Mouse (Mus musculus) erythroblast, embryonic 14.5 days (primary cell): ENCODE measurements around the gene Fosl2. TPM values are rescaled to one million over a fixed set of nuclear protein-coding genes. Genes with fewer than 3 reads are reported as not detected.

ENCODE experiments used
- H3K27me3 ChIP-seq: 2 replicates; pipeline ENCODE4 v1.6.1; 2012; ENCODE audit warnings: inconsistent platforms; ENCODE audit not compliant: control insufficient read depth
- H3K36me3 ChIP-seq: 2 replicates; pipeline ENCODE4 v1.6.1; 2012; ENCODE audit warnings: mild to moderate bottlenecking, inconsistent platforms; ENCODE audit not compliant: control insufficient read depth
- H3K4me1 ChIP-seq: 2 replicates; pipeline ENCODE4 v1.6.1; 2012; ENCODE audit warnings: inconsistent platforms; ENCODE audit not compliant: control insufficient read depth
- H3K4me3 ChIP-seq: replicated peaks from 2 replicates; pipeline ENCODE3; 2012; ENCODE audit warnings: moderate library complexity, mild to moderate bottlenecking, inconsistent platforms
- H3K9me3 ChIP-seq: 2 replicates; pipeline ENCODE4 v1.6.1; 2012; ENCODE audit warnings: low read length, inconsistent platforms, mixed read lengths; ENCODE audit not compliant: control insufficient read depth
- GATA1 ChIP-seq: IDR thresholded peaks from 2 replicates; pipeline ENCODE4 v1.6.1; 2012; ENCODE audit warnings: low read length, inconsistent platforms, mixed read lengths
- TAL1 ChIP-seq: IDR thresholded peaks from 3 replicates; pipeline ENCODE4 v1.6.1; 2012; ENCODE audit warnings: low read length, inconsistent platforms, mixed read lengths
- polyA plus RNA-seq: library from polyadenylated mRNA; stranded (reverse); fragments of >175 nt; gene quantifications from 2 replicates; pipeline ENCODE4 v1.2.3, GENCODE M21; 2012

The Fosl2 gene
- polyA plus RNA-seq, 1 experiment: 0.04 TPM

- Histone ChIP-seq H3K27me3 (peaks cover 44% of the 10 kb centered on the region), H3K36me3 (no peaks in the 10 kb centered on the region), H3K9me3 (no peaks in the 10 kb centered on the region), H3K4me3 (no peak overlapping the region), H3K4me1 (peaks cover 8% of the 10 kb centered on the region)
- TF ChIP-seq TAL1 (no peak), GATA1 (no peak)
These were observed 4.0 kb downstream of the Fosl2 start for GRCm38 (mm10) chr5:32139516-32140037.

- no peaks in the 10 kb centered on the region for H3K4me1 ChIP-seq
- H3K36me3 ChIP-seq: no peaks in the 10 kb centered on the region
- no peak for TF ChIP-seq GATA1
- TF ChIP-seq TAL1: no peak
- peaks cover 20% of the 10 kb centered on the region for H3K27me3 ChIP-seq
- H3K4me3 ChIP-seq: no peak overlapping the region
- H3K9me3 ChIP-seq: no peaks in the 10 kb centered on the region
These were observed 6.3 kb downstream of the Fosl2 start for GRCm38 (mm10) chr5:32141899-32142298.

GRCm38 (mm10) chr5:32143433-32143970, 7.9 kb downstream of the Fosl2 start:
- no peaks in the 10 kb centered on the region for H3K36me3 ChIP-seq
- peaks cover 4% of the 10 kb centered on the region for H3K27me3 ChIP-seq
- no peaks in the 10 kb centered on the region for H3K9me3 ChIP-seq
- no peak for TF ChIP-seq GATA1
- no peak for TF ChIP-seq TAL1
- H3K4me3 ChIP-seq: no peak overlapping the region
- no peaks in the 10 kb centered on the region for H3K4me1 ChIP-seq

- Histone ChIP-seq H3K27me3 (no peaks in the 10 kb centered on the region), H3K4me1 (no peaks in the 10 kb centered on the region), H3K4me3 (no peak overlapping the region), H3K36me3 (no peaks in the 10 kb centered on the region), H3K9me3 (no peaks in the 10 kb centered on the region)
- TF ChIP-seq TAL1: no peak
- no peak for TF ChIP-seq GATA1
These were observed 10.7 kb downstream of the Fosl2 start for GRCm38 (mm10) chr5:32146281-32146680.

GRCm38 (mm10) chr5:32148593-32148992, 13.0 kb downstream of the Fosl2 start:
- H3K36me3 ChIP-seq: no peaks in the 10 kb centered on the region
- TF ChIP-seq TAL1 (no peak), GATA1 (no peak)
- H3K27me3 ChIP-seq: no peaks in the 10 kb centered on the region
- H3K9me3 ChIP-seq: no peaks in the 10 kb centered on the region
- no peak overlapping the region for H3K4me3 ChIP-seq
- no peaks in the 10 kb centered on the region for H3K4me1 ChIP-seq

GRCm38 (mm10) chr5:32151244-32151643, 15.6 kb downstream of the Fosl2 start:
- TF ChIP-seq TAL1: no peak
- TF ChIP-seq GATA1: no peak
- H3K27me3 ChIP-seq: no peaks in the 10 kb centered on the region
- no peaks in the 10 kb centered on the region for H3K36me3 ChIP-seq

DNA sequence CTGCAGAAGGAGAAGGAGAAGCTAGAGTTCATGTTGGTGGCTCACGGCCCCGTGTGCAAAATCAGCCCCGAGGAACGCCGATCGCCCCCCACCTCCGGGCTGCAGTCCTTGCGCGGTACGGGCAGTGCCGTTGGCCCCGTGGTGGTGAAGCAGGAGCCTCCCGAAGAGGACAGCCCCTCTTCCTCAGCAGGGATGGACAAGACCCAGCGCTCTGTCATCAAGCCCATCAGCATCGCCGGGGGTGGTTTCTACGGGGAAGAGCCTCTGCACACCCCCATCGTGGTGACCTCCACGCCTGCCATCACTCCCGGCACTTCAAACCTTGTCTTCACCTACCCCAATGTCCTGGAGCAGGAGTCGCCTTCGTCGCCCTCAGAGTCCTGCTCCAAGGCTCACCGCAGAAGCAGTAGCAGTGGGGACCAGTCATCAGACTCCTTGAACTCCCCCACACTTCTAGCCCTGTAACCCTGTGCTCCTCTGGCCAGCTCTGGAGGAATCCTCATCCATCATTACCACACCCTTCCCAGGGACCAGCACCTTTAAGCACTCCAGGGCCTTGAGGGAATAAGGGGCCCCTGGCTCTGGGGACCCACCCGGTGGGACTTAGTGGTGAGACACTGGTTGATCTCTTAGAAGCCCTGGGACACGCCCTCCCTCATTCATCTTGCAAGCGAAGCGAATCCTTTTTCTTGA, 17.3 kb downstream of the Fosl2 start:
- Histone ChIP-seq H3K9me3 (no peaks in the 10 kb centered on the region), H3K36me3 (no peaks in the 10 kb centered on the region), H3K4me3 (no peak overlapping the region), H3K4me1 (no peaks in the 10 kb centered on the region), H3K27me3 (no peaks in the 10 kb centered on the region)
- TF ChIP-seq TAL1: no peak
- TF ChIP-seq GATA1: no peak

More at GRCm38 (mm10) chr5:32151244-32151643, 15.6 kb downstream of the Fosl2 start:
- Histone ChIP-seq H3K9me3 (no peaks in the 10 kb centered on the region), H3K4me1 (no peaks in the 10 kb centered on the region), H3K4me3 (no peak overlapping the region)

DNA sequence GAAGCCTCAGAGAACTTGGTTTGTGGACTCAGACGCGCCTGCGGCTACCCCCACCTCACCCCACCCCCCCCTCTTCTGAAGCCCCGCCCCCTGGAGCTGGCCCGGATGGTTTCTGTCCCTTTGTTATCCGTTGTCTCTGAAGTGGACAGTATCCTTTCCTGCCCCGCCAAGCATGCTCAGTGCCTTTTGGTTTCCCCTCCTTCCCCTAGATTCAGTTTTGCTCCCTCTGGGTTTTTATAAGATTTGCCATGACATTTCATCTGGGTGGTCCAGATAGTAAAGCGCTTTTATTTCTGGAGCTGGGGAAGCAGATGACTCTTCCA, 17.8 kb downstream of the Fosl2 start:
- H3K4me3 ChIP-seq: no peak overlapping the region
- H3K9me3 ChIP-seq: no peaks in the 10 kb centered on the region
- H3K36me3 ChIP-seq: no peaks in the 10 kb centered on the region
- no peaks in the 10 kb centered on the region for H3K4me1 ChIP-seq
- TF ChIP-seq GATA1: no peak
- TF ChIP-seq TAL1: no peak
- no peaks in the 10 kb centered on the region for H3K27me3 ChIP-seq

DNA sequence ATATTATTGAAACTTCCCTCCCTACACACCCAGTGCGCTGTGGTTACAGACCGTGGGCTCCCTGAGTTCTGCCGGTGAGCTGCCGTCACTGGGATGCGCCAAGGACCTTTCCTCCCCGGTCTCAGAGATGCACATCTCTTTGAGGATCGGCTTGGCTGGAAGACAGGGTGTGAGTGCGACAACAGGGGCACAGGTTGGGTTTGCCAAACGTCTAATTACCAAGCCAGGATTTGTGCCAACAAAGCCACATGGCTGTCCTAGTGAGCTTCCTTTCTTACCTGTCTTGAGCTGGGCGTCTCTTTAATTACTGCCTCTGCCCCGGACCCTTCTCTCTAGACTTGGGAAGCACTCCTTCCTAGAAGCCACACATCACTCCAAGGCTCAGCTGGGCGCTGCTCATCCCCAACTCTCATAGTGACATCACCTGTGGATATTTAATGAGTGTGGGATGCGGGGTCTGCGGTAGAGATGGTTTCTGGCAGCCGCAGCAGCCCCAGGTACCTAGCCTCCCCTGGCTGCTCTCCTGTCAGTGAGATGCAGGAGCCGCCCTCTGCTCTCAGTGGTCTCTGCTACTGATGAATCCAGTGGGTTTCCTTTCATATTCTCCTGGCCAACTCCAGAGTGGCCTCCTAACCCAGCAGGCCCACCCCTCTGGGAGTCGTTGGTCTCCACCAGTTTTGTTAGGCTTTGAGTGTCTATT, 18.3 kb downstream of the Fosl2 start:
- H3K27me3 ChIP-seq: no peaks in the 10 kb centered on the region
- no peaks in the 10 kb centered on the region for H3K36me3 ChIP-seq
- no peak overlapping the region for H3K4me3 ChIP-seq
- TF ChIP-seq GATA1 (no peak), TAL1 (no peak)
- H3K9me3 ChIP-seq: no peaks in the 10 kb centered on the region
- H3K4me1 ChIP-seq: no peaks in the 10 kb centered on the region
